Mouse (Mus musculus) limb, embryonic 14.5 days (tissue): ENCODE measurements at regions not wholly inside any gene's neighbourhood (a gene's known extent, or its start where the extent isn't known, plus 50 kb on each side); places are given as distances from the start of the nearest gene placed in this dataset.

Source experiments
- ATAC-seq: fragments of 200-750 bp; cut with Nextera tagmentation; 2 replicates; pipeline ENCODE4 v1.8.0; 2017; ENCODE audit warnings: low read depth, moderate number of reproducible peaks, moderate TSS enrichment; ENCODE audit not compliant: low FRiP score
- DNase-seq: peaks from one replicate; pipeline ENCODE4 v3.0.0-alpha.2; 2015; ENCODE audit warnings: low spot score
- H3K27ac ChIP-seq: fragments of 300-500 bp; sonication (generic); replicated peaks from 2 replicates; pipeline ENCODE4 v1.5.1; 2014; ENCODE audit warnings: low read depth, mild to moderate bottlenecking, low read length, moderate library complexity, mixed read lengths
- H3K27me3 ChIP-seq: fragments of 300-500 bp; sonication (generic); 2 replicates; pipeline ENCODE4 v1.6.1; 2014; ENCODE audit warnings: low read length, mixed read lengths; ENCODE audit not compliant: control insufficient read depth, insufficient read depth
- H3K36me3 ChIP-seq: fragments of 300-500 bp; sonication (generic); 2 replicates; pipeline ENCODE4 v1.6.1; 2014; ENCODE audit warnings: mild to moderate bottlenecking, low read length, moderate library complexity, mixed read lengths; ENCODE audit not compliant: control insufficient read depth, insufficient read depth
- H3K4me1 ChIP-seq: fragments of 300-500 bp; sonication (generic); 2 replicates; pipeline ENCODE4 v1.6.1; 2014; ENCODE audit warnings: antibody characterized with exemption, low read length, mixed read lengths; ENCODE audit not compliant: control insufficient read depth, insufficient read depth
- H3K4me2 ChIP-seq: fragments of 300-500 bp; sonication (generic); replicated peaks from 2 replicates; pipeline ENCODE4 v1.6.1; 2014; ENCODE audit warnings: low read depth, mild to moderate bottlenecking, low read length, moderate library complexity; ENCODE audit not compliant: severe bottlenecking
- H3K4me3 ChIP-seq: fragments of 300-500 bp; sonication (generic); replicated peaks from 2 replicates; pipeline ENCODE4 v1.5.1; 2014; ENCODE audit warnings: low read length
- H3K9ac ChIP-seq: fragments of 300-500 bp; sonication (generic); 2 replicates; pipeline ENCODE4 v1.6.1; 2014; ENCODE audit warnings: mild to moderate bottlenecking, low read depth, low read length, moderate library complexity; ENCODE audit not compliant: severe bottlenecking
- H3K9me3 ChIP-seq: fragments of 300-500 bp; sonication (generic); 2 replicates; pipeline ENCODE4 v1.6.1; 2016; ENCODE audit warnings: low read length; ENCODE audit not compliant: control insufficient read depth
- POLR2A ChIP-seq: fragments of 200-500 bp; IDR thresholded peaks from 2 replicates; pipeline ENCODE4 v1.8.0; 2012; ENCODE audit warnings: inconsistent platforms, mild to moderate bottlenecking, moderate library complexity, borderline replicate concordance; ENCODE audit not compliant: insufficient read depth, insufficient read length; ENCODE audit errors: extremely low read depth
- WGBS: fragments of 180-500 bp; shearing (Covaris S2); extraction: QIAGEN DNeasy Blood & Tissue Kit; methylation state at CpG from one replicate; pipeline ENCODE4 v1.1.7; 2014; 5-methylcytosine and 5-hydroxymethylcytosine counted together

GRCm38 (mm10) chr9:83706071-83706470 is 100.0 kb downstream of the Elovl4 start:
- no peak for DNase-seq
- H3K27me3 ChIP-seq = no peaks in the 10 kb centered on the region
- no peak overlapping the region for H3K27ac ChIP-seq
- H3K4me2 ChIP-seq = no peak overlapping the region
- H3K9me3 ChIP-seq = no peaks in the 10 kb centered on the region
- H3K9ac ChIP-seq = no peak overlapping the region
- no peaks in the 10 kb centered on the region for H3K36me3 ChIP-seq
- H3K4me3 ChIP-seq = no peak overlapping the region
- WGBS = 72% methylated on average over 6 of the region's 6 CpGs
- TF ChIP-seq POLR2A = no peak
- no peak for ATAC-seq
- no peaks in the 10 kb centered on the region for H3K4me1 ChIP-seq

GRCm38 (mm10) chr9:83704186-83704585 is 101.9 kb downstream of the Elovl4 start:
- Histone ChIP-seq H3K36me3 (no peaks in the 10 kb centered on the region), H3K27me3 (no peaks in the 10 kb centered on the region), H3K4me3 (no peak overlapping the region), H3K9ac (no peak overlapping the region), H3K4me2 (no peak overlapping the region), H3K4me1 (no peaks in the 10 kb centered on the region), H3K27ac (no peak overlapping the region), H3K9me3 (no peaks in the 10 kb centered on the region)
- ATAC-seq (no peak), DNase-seq (no peak)
- no peak for TF ChIP-seq POLR2A

- no peaks in the 10 kb centered on the region for H3K36me3 ChIP-seq
- H3K4me3 ChIP-seq = no peak overlapping the region
- TF ChIP-seq POLR2A = no peak
- no peak for DNase-seq
- H3K4me2 ChIP-seq = no peak overlapping the region
- H3K9me3 ChIP-seq = no peaks in the 10 kb centered on the region
- no peaks in the 10 kb centered on the region for H3K27me3 ChIP-seq
- no peak for ATAC-seq
- no peak overlapping the region for H3K9ac ChIP-seq
- no peak overlapping the region for H3K27ac ChIP-seq
- WGBS = 70% methylated on average over 7 of the region's 7 CpGs
- H3K4me1 ChIP-seq = no peaks in the 10 kb centered on the region
Observed at GRCm38 (mm10) chr9:83700916-83701315, 105.2 kb downstream of the Elovl4 start.

GRCm38 (mm10) chr9:83700056-83700455 is 106.0 kb downstream of the Elovl4 start:
- no peaks in the 10 kb centered on the region for H3K9me3 ChIP-seq
- no peaks in the 10 kb centered on the region for H3K4me1 ChIP-seq
- H3K9ac ChIP-seq = no peak overlapping the region
- no peaks in the 10 kb centered on the region for H3K27me3 ChIP-seq
- no peak overlapping the region for H3K4me2 ChIP-seq
- TF ChIP-seq POLR2A = no peak
- WGBS = 79% methylated on average over 7 of the region's 7 CpGs
- ATAC-seq (no peak), DNase-seq (no peak)
- H3K4me3 ChIP-seq = no peak overlapping the region
- H3K27ac ChIP-seq = no peak overlapping the region
- H3K36me3 ChIP-seq = no peaks in the 10 kb centered on the region

- peak; percentile 85 for DNase-seq
- ATAC-seq = no peak
- no peak for TF ChIP-seq POLR2A
Observed at GRCm38 (mm10) chr9:83691332-83692198, 114.5 kb downstream of the Elovl4 start.

More at GRCm38 (mm10) chr9:83691332-83692198, 114.5 kb downstream of the Elovl4 start:
- Histone ChIP-seq H3K4me2 (peak overlapping the region; percentile 44), H3K9me3 (no peaks in the 10 kb centered on the region), H3K27ac (no peak overlapping the region), H3K4me3 (peak overlapping the region; percentile 35), H3K4me1 (no peaks in the 10 kb centered on the region), H3K27me3 (no peaks in the 10 kb centered on the region), H3K9ac (no peak overlapping the region), H3K36me3 (no peaks in the 10 kb centered on the region)
- 19% methylated on average over 24 of the region's 24 CpGs for WGBS
